Mouse (Mus musculus): ENCODE measurements around the gene Rps11. TPM values are rescaled to one million over a fixed set of nuclear protein-coding genes. Genes with fewer than 3 reads are reported as not detected.

Gene Rps11
- polyA plus RNA-seq, 1 experiment, result 325 TPM

DNA sequence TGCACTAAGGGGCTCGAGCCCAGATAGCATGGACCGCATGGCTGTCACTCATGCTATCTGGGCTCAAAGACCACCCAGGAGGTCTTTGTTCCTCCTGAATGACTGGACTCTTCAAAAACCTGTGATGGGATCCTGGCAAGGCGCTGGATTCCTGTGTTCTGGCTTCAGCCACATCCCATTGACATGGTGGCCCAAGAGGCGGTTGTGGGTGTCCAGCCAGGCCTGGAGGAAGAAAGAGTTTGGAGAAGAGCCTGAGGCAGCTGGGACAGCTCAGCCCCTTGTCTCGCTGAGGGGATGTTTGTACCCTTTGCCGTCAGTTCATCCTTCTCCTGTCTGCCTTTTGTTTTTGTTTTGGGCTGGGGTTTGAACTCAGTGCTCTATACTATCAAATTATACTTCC is 25.3 kb upstream of the Rps11 start:
- no peak overlapping the region for H3K4me3 ChIP-seq (ENCODE audit: extremely low read depth, insufficient read depth, insufficient read length)
- H3K36me3 ChIP-seq (ENCODE audit: control insufficient read depth, insufficient read depth, low read length), result peaks cover 19% of the 10 kb centered on the region
- no peaks in the 10 kb centered on the region for H3K27me3 ChIP-seq (ENCODE audit: control insufficient read depth, insufficient read depth, low read length)
- TF ChIP-seq CTCF (IDR thresholded peaks at IDR 0.05; ENCODE audit: extremely low read depth, insufficient read depth, insufficient read length, insufficient replicate concordance), result no peak
- no peak for TF ChIP-seq POLR2A (IDR thresholded peaks at IDR 0.05; ENCODE audit: low read depth, low read length)
- peak overlapping the region; percentile 15; the same call in 1 of the 2 replicates for H3K27ac ChIP-seq (ENCODE audit: insufficient read depth, low read length)
- no peaks in the 10 kb centered on the region for H3K4me1 ChIP-seq (ENCODE audit: control insufficient read depth, insufficient read depth, insufficient read length)
- whole genome bisulfite sequencing, result 90% methylated on average over 6 of the region's 6 CpGs
- DNase-seq (ENCODE audit: low read depth in 1 of 2, low spot score in 2 of 2), result no peak

DNA sequence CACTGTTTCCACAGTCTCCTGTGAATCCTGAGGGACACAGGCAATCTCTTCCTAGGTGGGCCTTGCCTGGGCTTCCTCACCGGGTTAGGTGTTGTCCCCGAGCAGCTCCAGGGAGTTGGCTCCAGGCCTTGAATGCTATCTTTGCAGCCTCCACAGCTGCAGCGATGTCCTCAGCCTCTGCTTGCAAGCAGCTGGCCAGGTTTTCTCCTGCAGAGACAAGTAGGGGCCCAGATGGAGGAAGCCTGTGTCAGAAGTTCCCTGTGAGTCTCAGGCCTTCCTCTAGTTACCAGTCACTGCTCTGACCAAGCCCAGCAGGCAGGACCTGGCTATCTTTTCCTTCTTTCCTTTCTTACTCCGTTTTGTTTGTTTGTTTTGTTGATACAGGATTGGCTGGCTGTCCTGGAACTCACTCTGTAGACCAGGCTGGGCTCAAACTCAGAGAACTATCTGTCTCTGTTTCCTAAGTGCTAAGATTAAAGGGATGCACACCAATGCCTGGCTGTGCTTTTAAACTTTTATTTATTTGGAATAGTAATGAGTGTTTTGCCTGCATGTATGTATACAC is 24.4 kb upstream of the Rps11 start:
- DNase-seq (ENCODE audit: low read depth in 1 of 2, low spot score in 2 of 2), result no peak
- Histone ChIP-seq H3K4me3 (ENCODE audit: extremely low read depth, insufficient read depth, insufficient read length) (no peak overlapping the region), H3K4me1 (ENCODE audit: control insufficient read depth, insufficient read depth, insufficient read length) (no peaks in the 10 kb centered on the region), H3K27ac (ENCODE audit: insufficient read depth, low read length) (peak overlapping the region; percentile 3; the same call in 1 of the 2 replicates), H3K27me3 (ENCODE audit: control insufficient read depth, insufficient read depth, low read length) (no peaks in the 10 kb centered on the region), H3K36me3 (ENCODE audit: control insufficient read depth, insufficient read depth, low read length) (peaks cover 25% of the 10 kb centered on the region)
- no peak for TF ChIP-seq POLR2A (IDR thresholded peaks at IDR 0.05; ENCODE audit: low read depth, low read length)
- no peak for TF ChIP-seq CTCF (IDR thresholded peaks at IDR 0.05; ENCODE audit: extremely low read depth, insufficient read depth, insufficient read length, insufficient replicate concordance)
- WGBS, result 83% methylated on average over 4 of the region's 4 CpGs

DNA sequence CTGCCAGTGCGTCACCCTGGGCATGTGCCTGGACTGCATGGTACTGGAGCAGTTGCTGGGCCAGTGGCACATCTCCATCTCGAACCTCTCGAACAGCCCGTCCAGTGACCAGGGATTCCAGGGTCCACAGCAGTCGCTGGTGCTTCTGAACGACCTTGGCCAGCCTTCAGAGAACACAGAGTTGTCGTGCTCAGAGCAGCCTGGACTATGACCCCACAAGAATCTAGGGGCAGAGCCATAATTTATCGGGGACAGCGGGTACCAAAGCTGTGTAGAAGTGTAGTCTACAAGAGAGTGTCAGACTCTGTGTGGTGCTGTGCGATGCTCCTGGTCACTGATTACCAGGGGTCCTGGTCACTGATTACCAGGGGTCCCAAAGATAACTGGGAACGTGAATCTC is 23.7 kb upstream of the Rps11 start:
- TF ChIP-seq POLR2A (IDR thresholded peaks at IDR 0.05; ENCODE audit: low read depth, low read length) (no peak), CTCF (IDR thresholded peaks at IDR 0.05; ENCODE audit: extremely low read depth, insufficient read depth, insufficient read length, insufficient replicate concordance) (no peak)
- 95% methylated on average over 11 of the region's 11 CpGs for WGBS
- H3K36me3 ChIP-seq (ENCODE audit: control insufficient read depth, insufficient read depth, low read length), result peaks cover 28% of the 10 kb centered on the region
- H3K4me3 ChIP-seq (ENCODE audit: extremely low read depth, insufficient read depth, insufficient read length), result no peak overlapping the region
- no peaks in the 10 kb centered on the region for H3K27me3 ChIP-seq (ENCODE audit: control insufficient read depth, insufficient read depth, low read length)
- H3K4me1 ChIP-seq (ENCODE audit: control insufficient read depth, insufficient read depth, insufficient read length), result no peaks in the 10 kb centered on the region
- DNase-seq (ENCODE audit: low read depth in 1 of 2, low spot score in 2 of 2), result no peak
- H3K27ac ChIP-seq (ENCODE audit: insufficient read depth, low read length), result no peak overlapping the region

DNA sequence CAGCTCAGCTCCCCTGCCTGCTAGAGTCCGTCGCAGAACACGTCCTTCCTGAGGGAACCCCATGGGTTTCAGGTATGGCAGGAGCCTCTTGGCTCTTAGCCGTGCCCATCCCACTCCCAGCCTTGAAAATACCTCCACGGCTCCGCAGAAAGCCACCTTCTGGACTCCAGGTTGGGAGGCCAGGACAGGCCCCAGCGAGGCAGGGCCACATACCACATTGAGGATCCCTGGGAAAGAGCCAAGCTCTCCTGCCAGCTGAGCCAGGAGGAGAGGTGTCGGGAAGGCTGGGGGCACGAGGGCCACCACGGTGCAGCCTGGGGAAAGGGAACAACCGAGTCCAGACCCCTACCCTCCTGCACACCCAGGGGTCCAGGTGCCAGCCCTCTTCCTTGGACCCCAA is 23.0 kb upstream of the Rps11 start:
- WGBS, result 96% methylated on average over 11 of the region's 11 CpGs
- H3K4me1 ChIP-seq (ENCODE audit: control insufficient read depth, insufficient read depth, insufficient read length), result no peaks in the 10 kb centered on the region
- TF ChIP-seq CTCF (IDR thresholded peaks at IDR 0.05; ENCODE audit: extremely low read depth, insufficient read depth, insufficient read length, insufficient replicate concordance), result no peak
- TF ChIP-seq POLR2A (IDR thresholded peaks at IDR 0.05; ENCODE audit: low read depth, low read length), result no peak

DNA sequence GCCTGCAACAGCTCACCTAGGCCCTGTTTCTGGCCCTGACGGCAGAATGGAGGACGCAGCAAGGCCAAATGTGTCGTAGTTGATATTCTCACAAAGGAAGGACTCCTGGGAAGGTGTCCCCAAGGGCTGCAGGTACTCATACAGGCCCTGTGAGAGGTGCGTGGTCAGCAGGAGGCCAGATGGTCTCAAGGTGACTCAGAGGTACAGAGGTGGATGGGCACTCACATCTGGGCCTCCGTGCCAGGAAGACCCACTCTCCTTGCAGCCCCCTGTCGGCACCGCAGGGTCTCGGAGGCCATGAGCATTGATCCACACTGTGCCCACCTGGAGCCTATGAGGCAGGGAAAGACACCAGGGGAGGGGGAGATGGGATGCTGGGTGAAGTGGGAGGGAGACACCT is 21.2 kb upstream of the Rps11 start:
- Histone ChIP-seq H3K36me3 (ENCODE audit: control insufficient read depth, insufficient read depth, low read length) (peaks cover 32% of the 10 kb centered on the region), H3K4me3 (ENCODE audit: extremely low read depth, insufficient read depth, insufficient read length) (no peak overlapping the region), H3K27ac (ENCODE audit: insufficient read depth, low read length) (no peak overlapping the region), H3K4me1 (ENCODE audit: control insufficient read depth, insufficient read depth, insufficient read length) (no peaks in the 10 kb centered on the region; the same call in 1 of the 2 replicates), H3K27me3 (ENCODE audit: control insufficient read depth, insufficient read depth, low read length) (no peaks in the 10 kb centered on the region)
- WGBS, result 94% methylated on average over 8 of the region's 8 CpGs
- DNase-seq (ENCODE audit: low read depth in 1 of 2, low spot score in 2 of 2), result no peak
- TF ChIP-seq POLR2A (IDR thresholded peaks at IDR 0.05; ENCODE audit: low read depth, low read length) (no peak), CTCF (IDR thresholded peaks at IDR 0.05; ENCODE audit: extremely low read depth, insufficient read depth, insufficient read length, insufficient replicate concordance) (no peak)

More for the DNA sequence above, 23.0 kb upstream of the Rps11 start:
- Histone ChIP-seq H3K36me3 (ENCODE audit: control insufficient read depth, insufficient read depth, low read length) (peaks cover 32% of the 10 kb centered on the region), H3K4me3 (ENCODE audit: extremely low read depth, insufficient read depth, insufficient read length) (no peak overlapping the region), H3K27ac (ENCODE audit: insufficient read depth, low read length) (no peak overlapping the region), H3K27me3 (ENCODE audit: control insufficient read depth, insufficient read depth, low read length) (no peaks in the 10 kb centered on the region)
- no peak for DNase-seq (ENCODE audit: low read depth in 1 of 2, low spot score in 2 of 2)

DNA sequence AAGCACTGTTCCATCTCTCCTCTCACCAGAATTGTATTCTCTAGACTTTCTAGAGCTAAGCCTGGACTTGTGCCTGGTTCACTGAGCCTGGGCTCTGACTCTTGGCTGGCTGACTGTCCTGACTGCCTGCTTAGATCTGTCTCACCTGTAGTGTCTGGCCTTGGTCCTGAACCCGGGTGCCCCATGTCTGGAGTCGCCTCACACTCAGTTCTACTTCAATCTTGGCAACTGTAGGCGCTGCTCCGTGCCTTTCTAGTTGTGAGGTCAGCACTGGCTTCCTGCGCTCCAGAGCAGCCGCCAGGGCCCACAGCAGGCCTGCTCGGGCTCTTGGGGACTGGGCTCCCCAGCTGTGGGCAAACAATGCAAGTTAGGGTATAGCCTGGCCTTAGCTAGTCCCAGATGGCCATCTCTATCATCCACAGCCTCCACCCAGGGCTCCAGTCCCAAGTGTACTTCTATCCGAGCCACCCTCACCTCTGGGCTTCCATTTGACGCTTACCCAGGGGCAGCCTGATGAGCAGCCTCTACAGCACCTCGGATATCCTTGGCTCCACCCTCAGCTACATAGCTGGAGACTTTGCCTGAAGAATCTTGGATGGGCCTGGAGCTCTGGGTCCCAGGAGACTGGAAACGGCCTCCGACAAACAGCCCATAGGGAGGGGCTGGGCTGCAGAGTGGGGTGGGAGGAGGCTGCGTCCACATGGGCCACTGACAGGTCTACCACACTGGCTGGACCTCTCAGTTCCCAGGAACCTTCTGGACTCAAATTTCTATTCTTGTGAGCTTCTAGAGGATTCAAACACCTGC is 20.3 kb upstream of the Rps11 start:
- TF ChIP-seq CTCF (IDR thresholded peaks at IDR 0.05; ENCODE audit: extremely low read depth, insufficient read depth, insufficient read length, insufficient replicate concordance) (no peak), POLR2A (IDR thresholded peaks at IDR 0.05; ENCODE audit: low read depth, low read length) (no peak)
- H3K4me3 ChIP-seq (ENCODE audit: extremely low read depth, insufficient read depth, insufficient read length), result no peak overlapping the region
- peaks cover 32% of the 10 kb centered on the region for H3K36me3 ChIP-seq (ENCODE audit: control insufficient read depth, insufficient read depth, low read length)
- DNase-seq (ENCODE audit: low read depth in 1 of 2, low spot score in 2 of 2), result no peak
- 91% methylated on average over 13 of the region's 13 CpGs for WGBS
- H3K27ac ChIP-seq (ENCODE audit: insufficient read depth, low read length), result no peak overlapping the region
- H3K27me3 ChIP-seq (ENCODE audit: control insufficient read depth, insufficient read depth, low read length), result no peaks in the 10 kb centered on the region
- H3K4me1 ChIP-seq (ENCODE audit: control insufficient read depth, insufficient read depth, insufficient read length), result no peaks in the 10 kb centered on the region; the same call in 1 of the 2 replicates

DNA sequence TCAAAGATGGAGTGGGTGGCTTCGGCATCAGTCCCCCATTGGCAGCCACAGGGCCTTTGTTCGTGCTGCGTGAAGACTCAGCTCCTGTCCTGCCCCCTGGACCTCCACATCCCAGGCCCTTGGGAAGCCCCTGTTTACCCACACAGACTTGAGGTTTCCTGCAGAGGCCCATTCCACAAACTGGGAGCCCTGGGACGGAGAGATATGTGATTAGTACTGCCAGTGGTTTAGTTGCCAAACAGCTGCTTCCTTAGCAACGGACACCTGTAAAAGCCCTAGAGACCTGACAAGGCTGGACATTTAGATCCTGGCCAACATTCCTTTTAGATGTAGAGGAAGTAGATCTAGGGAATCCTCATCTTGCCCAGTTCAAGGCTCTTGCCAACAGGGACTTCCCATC is 17.7 kb upstream of the Rps11 start:
- no peak overlapping the region; the same call in 1 of the 2 replicates for H3K27ac ChIP-seq (ENCODE audit: insufficient read depth, low read length)
- H3K27me3 ChIP-seq (ENCODE audit: control insufficient read depth, insufficient read depth, low read length), result no peaks in the 10 kb centered on the region
- 75% methylated on average over 5 of the region's 5 CpGs for WGBS
- TF ChIP-seq CTCF (IDR thresholded peaks at IDR 0.05; ENCODE audit: extremely low read depth, insufficient read depth, insufficient read length, insufficient replicate concordance) (no peak), POLR2A (IDR thresholded peaks at IDR 0.05; ENCODE audit: low read depth, low read length) (no peak)
- H3K4me1 ChIP-seq (ENCODE audit: control insufficient read depth, insufficient read depth, insufficient read length), result no peaks in the 10 kb centered on the region; the same call in 1 of the 2 replicates
- H3K36me3 ChIP-seq (ENCODE audit: control insufficient read depth, insufficient read depth, low read length), result peaks cover 22% of the 10 kb centered on the region
- no peak overlapping the region for H3K4me3 ChIP-seq (ENCODE audit: extremely low read depth, insufficient read depth, insufficient read length)
- DNase-seq (ENCODE audit: low read depth in 1 of 2, low spot score in 2 of 2), result no peak
